Mouse (Mus musculus): ENCODE measurements around the gene Dhx8. TPM values are rescaled to one million over a fixed set of nuclear protein-coding genes. Genes with fewer than 3 reads are reported as not detected.

The Dhx8 gene
- total and polyA plus RNA-seq, 3 experiments = 33.1 to 44.7 TPM; not detected in 1

DNA sequence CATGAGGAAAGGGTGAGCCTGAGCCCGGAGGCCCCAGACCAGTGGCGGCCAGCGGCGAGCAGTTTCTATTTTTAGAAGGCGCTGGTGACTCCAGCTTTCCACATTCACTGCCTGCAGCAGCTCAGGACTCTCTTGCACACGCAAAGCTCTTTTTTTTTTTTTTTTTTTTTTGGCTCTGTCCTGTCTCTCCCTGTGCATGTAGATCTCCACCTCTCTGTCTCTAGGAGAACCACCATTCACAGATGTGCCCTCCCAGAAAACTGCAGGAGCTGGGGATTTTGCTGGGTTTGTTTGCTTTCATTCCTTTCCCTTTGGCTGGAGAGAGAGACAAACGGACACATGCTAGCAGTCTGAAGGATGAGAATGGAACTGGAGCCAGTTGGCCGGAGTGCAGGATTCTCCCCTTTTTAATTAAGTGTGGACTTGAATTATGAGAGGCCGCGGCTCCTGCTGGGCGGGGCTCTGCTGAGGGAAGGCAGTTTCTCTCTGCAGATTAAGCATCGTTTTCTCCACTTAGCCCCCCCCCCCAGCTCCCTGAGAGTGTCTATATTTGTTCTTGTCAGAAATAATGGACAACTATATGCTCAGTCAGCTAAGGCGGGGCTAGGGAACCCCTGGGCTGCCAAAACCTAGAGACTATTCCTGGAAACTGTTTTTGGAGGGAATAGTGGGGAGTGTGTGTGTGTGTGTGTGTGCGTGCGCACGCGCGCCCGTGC, 58.2 kb downstream of the Dhx8 start (continued):
- TF ChIP-seq HCFC1 (IDR thresholded peaks at IDR 0.05; ENCODE audit: low read depth, low read length) (no peak), TBP (IDR thresholded peaks at IDR 0.05; ENCODE audit: low read depth, low read length) (no peak)

DNA sequence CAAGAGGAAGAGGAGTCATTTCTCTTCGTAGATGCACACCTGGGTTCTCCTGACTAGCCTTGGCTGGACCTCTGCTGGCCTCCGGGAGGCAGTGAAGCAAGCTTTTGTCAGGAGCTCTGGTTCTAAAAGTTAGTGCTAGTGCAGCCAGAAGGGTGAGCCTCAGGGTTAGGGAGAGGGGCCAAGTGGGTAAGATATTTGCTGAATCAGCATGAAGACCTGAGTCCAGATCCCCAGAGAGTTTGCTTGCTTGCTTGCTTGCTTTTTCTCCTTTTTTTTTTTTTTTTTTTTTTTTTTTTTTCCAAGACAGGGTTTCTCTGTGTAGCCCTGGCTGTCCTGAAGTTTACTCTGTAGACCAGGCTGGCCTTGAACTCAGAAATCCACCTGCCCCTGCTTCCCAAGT, 64.6 kb downstream of the Dhx8 start:
- Histone ChIP-seq H3K4me1 (ENCODE audit: control insufficient read depth in 1 of 2, insufficient read depth in 2 of 2, low read length in 2 of 2) (no peaks in the 10 kb centered on the region), H3K36me3 (ENCODE audit: control insufficient read depth in 1 of 2, insufficient read depth in 2 of 2, low read length in 2 of 2) (no peaks in the 10 kb centered on the region), H3K9me3 (replicated peaks; ENCODE audit: insufficient read depth, low read length) (no peaks in the 10 kb centered on the region), H3K27ac (ENCODE audit: control insufficient read depth, low read depth, low read length) (no peak overlapping the region), H3K9ac (ENCODE audit: control insufficient read depth, low read depth, low read length, poor library complexity, severe bottlenecking) (no peak overlapping the region), H3K27me3 (ENCODE audit: control insufficient read depth in 1 of 2, insufficient read depth in 2 of 2, low read length in 2 of 2) (peaks cover 6 to 9% of the 10 kb centered on the region in 2 experiments), H3K79me2 (ENCODE audit: control insufficient read depth, insufficient read depth, low read length, poor library complexity) (no peaks in the 10 kb centered on the region), H3K4me3 (ENCODE audit: control insufficient read depth in 1 of 2, insufficient read depth in 1 of 2, low read depth in 2 of 2, low read length in 2 of 2) (no peak overlapping the region)
- no peak for TF ChIP-seq HCFC1 (IDR thresholded peaks at IDR 0.05; ENCODE audit: low read depth, low read length)
- TF ChIP-seq KAT2A (conservative IDR thresholded peaks at IDR 0.05; ENCODE audit: low read depth, low read length) = no peak
- no peak for TF ChIP-seq EP300 (IDR thresholded peaks at IDR 0.05; ENCODE audit: low read depth in 1 of 2, low read length in 2 of 2)
- no peak for TF ChIP-seq NELFE (IDR thresholded peaks at IDR 0.05; ENCODE audit: low read depth, low read length)
- no peak for TF ChIP-seq RAD21 (IDR thresholded peaks at IDR 0.05; ENCODE audit: low read depth, low read length)
- no peak for TF ChIP-seq BHLHE40 (IDR thresholded peaks at IDR 0.05; ENCODE audit: borderline replicate concordance, low read depth, low read length)
- TF ChIP-seq TCF12 (IDR thresholded peaks at IDR 0.05; ENCODE audit: low read depth, low read length) = no peak
- TF ChIP-seq POLR2AphosphoS2 (IDR thresholded peaks at IDR 0.05; ENCODE audit: low read length) = no peak
- TF ChIP-seq MXI1 (IDR thresholded peaks at IDR 0.05; ENCODE audit: low read depth, low read length) = no peak
- TF ChIP-seq ELF1 (IDR thresholded peaks at IDR 0.05; ENCODE audit: low read depth, low read length) = no peak
- no peak for TF ChIP-seq USF1 (IDR thresholded peaks at IDR 0.05; ENCODE audit: low read depth, low read length)
- TF ChIP-seq ZKSCAN1 (IDR thresholded peaks at IDR 0.05; ENCODE audit: low read depth, low read length) = no peak
- no peak for TF ChIP-seq NRF1 (IDR thresholded peaks at IDR 0.05; ENCODE audit: insufficient read depth, low read depth, low read length, poor library complexity, severe bottlenecking)
- no peak for TF ChIP-seq JUND (IDR thresholded peaks at IDR 0.05; ENCODE audit: low read depth, low read length)
- TF ChIP-seq USF2 (IDR thresholded peaks at IDR 0.05; ENCODE audit: borderline replicate concordance in 1 of 2, insufficient read depth in 1 of 2, low read depth in 1 of 2, low read length in 2 of 2) = no peak
- TF ChIP-seq MAX (IDR thresholded peaks at IDR 0.05; ENCODE audit: low read length) = no peak
- no peak for DNase-seq (ENCODE audit: low read depth, low spot score)

DNA sequence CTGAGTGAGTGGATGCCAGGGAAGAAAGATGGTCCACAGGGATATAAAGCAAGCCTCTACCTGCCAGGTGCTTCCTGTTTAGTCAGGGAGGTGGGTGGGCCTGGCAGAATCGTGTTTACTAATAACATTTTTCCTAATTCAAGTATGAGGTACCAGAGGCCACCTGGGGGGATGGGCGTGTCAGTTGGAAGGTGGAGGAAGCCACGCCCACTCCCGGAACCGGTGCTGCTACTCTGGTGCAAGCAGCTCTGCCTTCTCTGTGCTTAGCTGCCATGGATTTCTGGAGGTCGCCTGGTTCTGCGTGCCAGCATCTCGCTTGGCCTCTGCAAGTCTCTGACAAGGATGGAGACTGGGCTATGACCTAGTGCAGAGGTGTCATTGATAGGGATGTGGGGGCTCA, 65.4 kb downstream of the Dhx8 start:
- no peak overlapping the region for H3K4me3 ChIP-seq (ENCODE audit: control insufficient read depth in 1 of 2, insufficient read depth in 1 of 2, low read depth in 2 of 2, low read length in 2 of 2)
- peaks cover 6 to 8% of the 10 kb centered on the region in 2 experiments for H3K27me3 ChIP-seq (ENCODE audit: control insufficient read depth in 1 of 2, insufficient read depth in 2 of 2, low read length in 2 of 2)
- no peaks in the 10 kb centered on the region for H3K79me2 ChIP-seq (ENCODE audit: control insufficient read depth, insufficient read depth, low read length, poor library complexity)
- TF ChIP-seq E2F4 (IDR thresholded peaks at IDR 0.05; ENCODE audit: borderline replicate concordance, low read depth, low read length) = no peak
- TF ChIP-seq MXI1 (IDR thresholded peaks at IDR 0.05; ENCODE audit: low read depth, low read length) = no peak
- TF ChIP-seq JUND (IDR thresholded peaks at IDR 0.05; ENCODE audit: low read depth, low read length) = no peak
- no peaks in the 10 kb centered on the region for H3K4me1 ChIP-seq (ENCODE audit: control insufficient read depth in 1 of 2, insufficient read depth in 2 of 2, low read length in 2 of 2)
- H3K27ac ChIP-seq (ENCODE audit: control insufficient read depth, low read depth, low read length) = no peak overlapping the region
- no peaks in the 10 kb centered on the region for H3K36me3 ChIP-seq (ENCODE audit: control insufficient read depth in 1 of 2, insufficient read depth in 2 of 2, low read length in 2 of 2)
- H3K9ac ChIP-seq (ENCODE audit: control insufficient read depth, low read depth, low read length, poor library complexity, severe bottlenecking) = no peak overlapping the region
- H3K9me3 ChIP-seq (replicated peaks; ENCODE audit: insufficient read depth, low read length) = no peaks in the 10 kb centered on the region
- no peak for DNase-seq (ENCODE audit: low read depth, low spot score)
